Mouse (Mus musculus): ENCODE measurements around the gene Car8.
"Not testable (repeated sequence)": the region's sequence is repeated elsewhere in the genome, so short reads cannot be mapped to it uniquely, and the experiment has no call there.

Gene Car8

GRCm38 (mm10) chr4:8205089-8205649 is 33.7 kb downstream of the Car8 start:
- in situ Hi-C loops (cut with MboI; ENCODE audit: unreplicated experiment in 2 of 2) = no loop called here

DNA sequence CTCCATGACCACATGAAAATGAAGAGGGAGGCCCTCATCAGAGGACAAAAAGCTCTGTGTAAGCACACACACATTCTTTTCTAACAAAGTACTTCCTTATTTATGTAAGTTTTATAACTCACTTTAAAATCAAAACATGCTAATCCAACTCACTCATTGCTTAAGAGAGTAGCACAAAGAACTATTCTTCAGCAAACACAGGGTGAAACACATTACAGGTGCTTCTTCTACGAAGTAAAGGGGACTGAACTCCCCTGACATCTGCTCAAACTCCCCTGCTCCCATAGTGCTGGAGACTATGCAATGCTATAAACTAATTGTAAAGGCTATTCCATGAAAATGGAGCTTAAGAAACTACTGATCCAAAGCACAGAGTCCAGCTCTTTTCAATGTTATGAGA is 35.5 kb downstream of the Car8 start:
- in situ Hi-C loops (cut with MboI; ENCODE audit: unreplicated experiment in 2 of 2) = no loop called here

DNA sequence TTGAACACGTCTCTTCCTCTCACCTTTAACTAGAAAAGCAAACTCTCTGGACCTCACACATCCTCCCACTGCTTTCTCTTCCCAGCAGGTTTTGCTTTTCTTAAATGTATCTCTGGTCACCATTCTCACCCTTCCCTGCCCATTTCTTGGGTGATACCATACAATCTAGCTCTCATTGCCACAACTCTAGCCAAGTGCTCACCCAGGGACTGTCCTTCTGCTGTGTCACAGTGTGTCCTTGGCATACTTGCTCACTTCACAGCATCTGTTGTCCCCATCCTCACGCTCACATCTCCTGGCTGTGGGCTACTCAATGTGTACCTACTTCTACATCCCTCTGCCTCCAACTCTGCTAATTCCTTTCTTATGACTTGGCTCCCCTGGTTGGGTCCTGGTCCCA is 37.2 kb downstream of the Car8 start:
- in situ Hi-C loops (cut with MboI; ENCODE audit: unreplicated experiment in 2 of 2) = no loop called here

DNA sequence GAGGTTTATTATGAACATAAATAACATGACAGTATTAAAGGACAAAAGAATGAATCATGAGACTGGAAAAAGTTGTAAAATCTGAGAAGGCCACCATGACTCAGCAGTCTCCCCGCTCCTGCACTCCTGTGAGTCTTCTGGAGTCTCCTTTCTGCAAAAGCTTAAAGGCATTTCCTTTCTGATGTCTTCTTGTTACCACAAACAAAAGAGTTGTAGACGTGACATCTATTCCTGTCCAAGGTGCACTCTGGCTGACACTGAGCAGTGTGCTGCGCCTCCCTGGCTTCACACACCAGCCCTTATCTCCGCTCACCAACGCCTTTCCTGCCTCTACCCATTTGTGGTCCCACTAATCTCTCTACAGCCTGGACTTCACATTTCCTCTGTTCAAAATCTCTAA is 38.8 kb downstream of the Car8 start:
- in situ Hi-C loops (cut with MboI; ENCODE audit: unreplicated experiment in 2 of 2) = no loop called here

GRCm38 (mm10) chr4:8198033-8198432 is 40.8 kb downstream of the Car8 start:
- in situ Hi-C loops (cut with MboI; ENCODE audit: unreplicated experiment in 2 of 2) = no loop called here

- in situ Hi-C loops (cut with MboI; ENCODE audit: unreplicated experiment in 2 of 2) = no loop called here
Measured at GRCm38 (mm10) chr4:8190441-8190840, 48.4 kb downstream of the Car8 start.

- in situ Hi-C loops (cut with MboI; ENCODE audit: unreplicated experiment in 2 of 2) = no loop called here
Measured at GRCm38 (mm10) chr4:8186921-8187687, 51.7 kb downstream of the Car8 start.

DNA sequence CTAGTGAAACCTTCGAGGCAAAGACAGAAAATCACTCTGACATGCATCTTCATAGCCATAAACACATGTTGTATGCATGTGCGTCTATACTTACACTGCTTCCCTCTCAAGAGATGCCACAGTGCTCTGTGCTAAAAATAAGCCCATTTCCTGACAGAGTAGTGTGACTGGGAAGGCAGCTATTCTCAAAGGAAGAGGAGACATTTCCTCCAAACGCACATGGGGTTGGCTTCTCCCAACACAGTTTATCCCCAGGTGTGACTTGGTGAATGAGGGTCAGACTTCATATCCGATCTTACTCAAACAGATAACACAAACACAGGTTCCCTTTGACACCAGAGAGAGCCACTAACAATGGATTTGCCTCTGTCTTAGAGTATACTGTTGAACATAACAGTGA is 58.3 kb downstream of the Car8 start:
- in situ Hi-C loops (cut with MboI; ENCODE audit: unreplicated experiment in 2 of 2) = no loop called here

DNA sequence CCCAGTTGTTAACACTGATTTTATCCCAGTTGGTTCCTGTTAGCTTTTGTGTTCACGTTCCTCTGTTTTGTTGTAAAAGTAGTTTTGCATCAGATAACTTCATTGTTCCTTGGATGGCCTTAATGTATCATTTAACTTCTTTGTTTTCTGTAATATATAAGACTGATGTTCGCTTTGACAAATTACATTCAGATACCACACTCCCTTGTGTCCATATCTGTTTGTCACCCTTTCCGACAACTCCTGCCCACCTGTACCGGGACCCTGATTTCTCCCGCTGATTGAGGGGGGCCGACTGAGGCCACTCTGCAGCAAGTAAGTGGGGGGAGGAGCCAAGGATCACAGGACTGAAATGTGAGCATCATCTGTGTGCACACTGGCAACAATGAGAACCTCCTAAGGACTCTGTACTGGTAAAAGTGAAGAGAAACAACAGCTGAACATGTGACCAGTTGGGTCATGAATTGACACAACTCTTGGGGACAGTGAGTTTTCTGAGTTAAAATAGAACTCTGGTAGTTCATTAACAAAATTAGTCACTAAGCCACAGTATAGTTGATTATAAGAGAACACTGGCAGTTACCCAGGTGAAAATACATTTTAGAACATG is 84.1 kb downstream of the Car8 start:
- in situ Hi-C loops (cut with MboI; ENCODE audit: unreplicated experiment in 2 of 2) = no loop called here

DNA sequence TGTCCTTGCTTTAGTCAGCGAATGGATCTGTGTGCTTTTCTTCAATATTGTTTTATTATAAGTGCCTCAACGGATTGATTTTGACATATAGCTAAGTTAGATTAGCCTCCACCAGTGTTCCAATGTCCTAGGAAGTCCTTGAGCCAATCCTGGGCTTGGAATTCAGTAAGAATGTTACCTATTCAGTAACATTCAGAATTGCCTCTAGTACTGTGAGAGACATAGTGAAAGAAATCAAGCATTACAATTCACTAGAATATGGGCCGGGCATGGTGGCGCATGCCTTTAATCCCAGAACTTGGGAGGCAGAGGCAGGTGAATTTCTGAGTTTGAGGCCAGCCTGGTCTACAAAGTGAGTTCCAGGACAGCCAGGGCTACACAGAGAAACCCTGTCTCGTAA is 84.9 kb downstream of the Car8 start:
- in situ Hi-C loops (cut with MboI; ENCODE audit: unreplicated experiment in 2 of 2) = not testable (repeated sequence)

DNA sequence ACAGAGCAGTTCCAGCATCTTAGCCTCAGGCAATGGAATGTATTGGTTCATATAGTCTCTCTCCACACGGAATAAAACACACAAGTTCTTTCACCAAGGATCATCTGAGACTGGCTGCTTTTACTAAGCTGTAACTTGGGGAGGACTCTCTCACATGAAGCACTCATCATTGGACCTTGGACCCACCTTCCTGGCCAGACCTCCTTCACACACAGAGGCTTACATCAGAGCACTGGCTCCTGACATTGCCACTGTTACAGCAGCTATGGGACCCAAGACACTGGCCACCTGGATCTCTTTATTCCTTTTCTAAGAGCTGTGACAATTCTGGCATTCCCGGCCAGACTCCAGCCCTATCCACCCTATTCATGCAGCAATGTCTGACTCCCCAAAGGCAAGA is 101.4 kb downstream of the Car8 start:
- in situ Hi-C loops (cut with MboI; ENCODE audit: unreplicated experiment in 2 of 2) = no loop called here

- in situ Hi-C loops (cut with MboI; ENCODE audit: unreplicated experiment in 2 of 2) = no loop called here
Measured at GRCm38 (mm10) chr4:8132024-8132423, 106.8 kb downstream of the Car8 start.

- in situ Hi-C loops (cut with MboI; ENCODE audit: unreplicated experiment in 2 of 2) = no loop called here
Measured at GRCm38 (mm10) chr4:8113558-8113957, 125.3 kb downstream of the Car8 start.

DNA sequence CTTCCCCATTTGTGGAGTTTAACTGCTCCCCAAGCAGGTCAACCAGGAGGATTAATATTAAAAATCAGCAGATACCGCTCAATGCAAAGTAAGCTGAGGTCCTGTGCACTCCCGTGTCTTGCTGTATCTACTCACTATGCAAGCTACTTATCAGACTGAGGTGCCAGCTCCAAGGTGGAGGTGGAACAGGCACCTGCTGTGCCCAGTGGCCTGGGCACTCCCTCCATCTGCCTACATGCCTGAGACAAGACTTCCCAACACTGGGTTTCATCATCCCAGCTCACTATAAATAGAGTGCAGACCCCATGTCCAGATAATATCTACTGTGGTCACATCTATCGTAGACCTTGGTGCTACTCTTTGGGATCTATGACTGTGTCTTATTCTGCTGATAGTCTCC is 127.0 kb downstream of the Car8 start:
- in situ Hi-C loops (cut with MboI; ENCODE audit: unreplicated experiment in 2 of 2) = no loop called here

DNA sequence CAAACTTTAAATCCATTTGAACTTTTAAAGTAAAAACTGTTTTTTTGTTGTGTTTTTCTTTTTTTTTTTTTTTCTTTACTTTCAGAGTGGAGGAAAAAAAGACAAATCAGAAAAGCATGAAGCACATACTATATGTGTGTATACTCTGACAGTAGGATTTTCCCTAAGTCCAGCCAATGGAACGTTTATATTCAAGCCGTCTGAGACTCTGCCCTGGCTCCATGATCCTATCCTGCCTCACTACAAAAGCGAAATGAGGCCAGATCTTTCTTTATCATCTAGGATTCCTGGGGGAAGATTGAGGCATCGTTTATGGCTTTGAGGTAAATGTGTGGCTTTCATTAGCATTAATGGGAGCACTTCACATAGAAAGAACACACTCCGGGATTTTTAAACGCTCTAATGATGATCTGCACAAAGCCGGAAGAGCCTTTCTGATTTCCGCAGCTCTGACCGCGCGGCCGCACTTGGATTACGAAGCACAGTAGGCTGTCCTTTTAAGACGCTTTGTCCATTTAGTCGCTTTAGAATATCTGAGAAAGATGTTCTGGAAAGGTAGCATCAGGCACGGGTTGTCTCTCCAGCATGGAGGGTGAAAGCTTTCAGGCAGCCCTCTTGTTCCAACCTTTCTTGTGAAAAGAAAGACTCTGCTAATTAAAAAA is 128.8 kb downstream of the Car8 start:
- in situ Hi-C loops (cut with MboI; ENCODE audit: unreplicated experiment in 2 of 2) = no loop called here

GRCm38 (mm10) chr4:8101466-8101865 is 137.4 kb downstream of the Car8 start:
- in situ Hi-C loops (cut with MboI; ENCODE audit: unreplicated experiment in 2 of 2) = no loop called here

- in situ Hi-C loops (cut with MboI; ENCODE audit: unreplicated experiment in 2 of 2) = no loop called here
Measured at GRCm38 (mm10) chr4:8098084-8098483, 140.8 kb downstream of the Car8 start.

- in situ Hi-C loops (cut with MboI; ENCODE audit: unreplicated experiment in 2 of 2) = no loop called here
Measured at GRCm38 (mm10) chr4:8097683-8098082, 141.2 kb downstream of the Car8 start.

- in situ Hi-C loops (cut with MboI; ENCODE audit: unreplicated experiment in 2 of 2) = not testable (repeated sequence)
Measured at GRCm38 (mm10) chr4:8093566-8093965, 145.3 kb downstream of the Car8 start.
